Mouse (Mus musculus) liver, embryonic 14.5 days (tissue): ENCODE results near the gene Sycn.

ENCODE experiments used
- CTCF ChIP-seq: IDR thresholded peaks from 2 replicates; pipeline ENCODE4 v1.5.1; 2016; ENCODE audit warnings: antibody characterized with exemption, low read depth, control low read depth
- EP300 ChIP-seq: IDR thresholded peaks from 2 replicates; pipeline ENCODE4 v1.6.1; 2016; ENCODE audit warnings: antibody characterized with exemption, low read depth

GRCm38 (mm10) chr7:28557069-28557468 lies 16.4 kb downstream of the Sycn start:
- TF ChIP-seq CTCF (no peak), EP300 (no peak)
